Mouse (Mus musculus): Measurements from ENCODE around the gene Nrg4.

DNA sequence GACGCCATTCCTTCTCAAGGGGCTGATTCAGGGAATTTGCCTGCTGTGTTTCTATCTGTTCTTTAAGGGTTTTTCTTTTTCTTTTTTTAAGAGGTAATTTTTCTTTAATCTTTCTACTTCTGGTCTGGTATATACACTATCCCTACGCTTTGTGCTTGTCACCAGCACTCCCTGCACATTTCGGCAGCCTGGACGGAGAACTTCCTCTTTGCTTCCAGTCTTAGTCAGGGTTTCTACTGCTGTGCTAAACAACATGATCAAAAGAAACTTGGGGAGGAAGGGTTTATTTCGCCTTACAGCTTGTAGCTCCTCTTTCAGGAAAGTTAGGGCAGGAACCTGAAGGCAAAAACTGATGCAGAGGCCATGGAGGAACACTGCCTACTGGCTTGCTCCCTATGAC, 18.2 kb downstream of the Nrg4 start:
- TF ChIP-seq CTCF (IDR thresholded peaks at IDR 0.05; ENCODE audit: low read depth) (no peak), EP300 (optimal IDR thresholded peaks at IDR 0.05) (no peak)
